Mouse (Mus musculus) T-helper 1 cell (primary cell): ENCODE measurements at regions not wholly inside any gene's neighbourhood (a gene's known extent, or its start where the extent isn't known, plus 50 kb on each side); places are given as distances from the start of the nearest gene placed in this dataset.
"Not testable (repeated sequence)": the region's sequence is repeated elsewhere in the genome, so short reads cannot be mapped to it uniquely, and the experiment has no call there.

Source experiments
- in situ Hi-C: fragments of 300-600 bp; cut with MboI, MseI; formaldehyde crosslinking; loops from one replicate; pipeline ENCODE4 v1.15.1; 2025; ENCODE audit warnings: high pct_unique_total_duplicates

- in situ Hi-C loops = no loop called here
Measured at GRCm38 (mm10) chr17:69821473-69821872, 147.4 kb upstream of the Dlgap1 start.

- in situ Hi-C loops = no loop called here
Measured at GRCm38 (mm10) chr17:69821901-69822300, 147.0 kb upstream of the Dlgap1 start.

DNA sequence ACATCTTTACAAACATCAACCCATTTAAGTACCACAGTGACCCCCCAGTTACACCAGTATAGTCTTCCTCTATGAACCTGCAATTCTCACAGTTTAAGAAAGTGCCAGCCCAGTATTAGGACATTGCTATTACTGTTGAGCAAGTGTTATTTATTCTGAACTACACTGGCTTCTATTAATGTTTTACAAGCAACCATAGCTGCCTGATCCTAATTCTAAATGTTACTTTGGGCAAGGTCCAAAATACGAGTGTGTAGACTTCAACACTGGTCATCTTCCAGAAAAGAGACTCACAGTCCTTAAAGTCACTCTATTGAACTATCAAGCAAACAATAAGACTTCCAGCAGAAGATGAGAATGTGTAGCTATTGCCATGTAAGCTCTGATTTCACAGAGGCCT is 146.0 kb upstream of the Dlgap1 start:
- in situ Hi-C loops = no loop called here

GRCm38 (mm10) chr17:69841308-69841707 is 127.6 kb upstream of the Dlgap1 start:
- in situ Hi-C loops = no loop called here

DNA sequence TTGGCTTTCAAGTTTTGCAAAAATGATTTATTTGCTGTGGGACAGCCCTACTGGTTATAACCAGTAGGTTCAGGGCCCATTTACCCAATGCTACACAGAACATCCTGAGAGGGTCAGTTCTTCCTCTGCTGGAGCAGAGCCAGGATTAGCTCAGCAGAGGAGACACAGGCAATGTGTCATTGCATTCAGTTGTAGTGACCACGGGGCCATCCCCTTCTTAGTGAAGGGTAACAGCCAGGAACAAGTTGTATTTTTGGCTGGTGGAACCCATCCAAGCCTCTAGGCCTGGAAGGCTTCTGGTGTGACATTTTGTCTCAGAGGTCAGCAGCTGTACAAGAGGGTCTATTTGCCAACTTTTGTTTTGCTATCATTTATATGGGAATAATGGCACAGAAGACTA is 120.6 kb upstream of the Dlgap1 start:
- in situ Hi-C loops = no loop called here

- in situ Hi-C loops = no loop called here
Measured at GRCm38 (mm10) chr17:69850075-69850474, 118.8 kb upstream of the Dlgap1 start.

GRCm38 (mm10) chr17:69879958-69880357 is 88.9 kb upstream of the Dlgap1 start:
- in situ Hi-C loops = not testable (repeated sequence)

GRCm38 (mm10) chr17:69893980-69894379 is 74.9 kb upstream of the Dlgap1 start:
- in situ Hi-C loops = no loop called here
